Mouse (Mus musculus): ENCODE measurements around the gene Jun.

The Jun gene

GRCm38 (mm10) chr4:95052025-95052899 is at the start of gene Jun:
TSS of gene Jun (minus strand) at chr4:95052222.
- DNase-seq, result peak; percentile 94

GRCm38 (mm10) chr4:95101684-95102083 is 49.7 kb upstream of the Jun start:
- no peak for DNase-seq

GRCm38 (mm10) chr4:95100694-95101093 is 48.7 kb upstream of the Jun start:
- no peak for DNase-seq

- no peak for DNase-seq
Observed at GRCm38 (mm10) chr4:95099373-95099772, 47.4 kb upstream of the Jun start.

DNA sequence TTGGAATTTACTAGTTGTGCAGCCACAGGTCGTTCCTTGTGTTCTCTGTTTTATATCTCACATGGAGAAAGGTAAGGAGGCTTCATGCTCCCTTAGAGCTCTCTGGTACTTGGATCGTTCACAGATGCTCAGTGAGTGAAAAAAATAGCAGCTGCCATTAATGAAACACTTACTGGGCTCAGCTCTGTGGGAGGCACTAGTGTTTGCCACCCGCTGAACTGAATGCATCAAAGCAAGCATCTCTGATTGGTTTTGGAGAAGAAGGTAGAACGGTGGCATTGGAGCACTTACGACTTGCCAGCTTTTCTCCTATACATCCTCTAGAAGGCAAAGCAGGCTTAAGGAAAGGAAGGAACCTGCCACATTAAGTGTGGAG is 46.7 kb upstream of the Jun start:
- no peak for DNase-seq

GRCm38 (mm10) chr4:95097942-95098721 is 46.1 kb upstream of the Jun start:
- DNase-seq, result no peak

GRCm38 (mm10) chr4:95096731-95097130 is 44.7 kb upstream of the Jun start:
- DNase-seq, result no peak

GRCm38 (mm10) chr4:95095911-95096310 is 43.9 kb upstream of the Jun start:
- no peak for DNase-seq

GRCm38 (mm10) chr4:95095355-95095754 is 43.3 kb upstream of the Jun start:
- DNase-seq, result no peak

DNA sequence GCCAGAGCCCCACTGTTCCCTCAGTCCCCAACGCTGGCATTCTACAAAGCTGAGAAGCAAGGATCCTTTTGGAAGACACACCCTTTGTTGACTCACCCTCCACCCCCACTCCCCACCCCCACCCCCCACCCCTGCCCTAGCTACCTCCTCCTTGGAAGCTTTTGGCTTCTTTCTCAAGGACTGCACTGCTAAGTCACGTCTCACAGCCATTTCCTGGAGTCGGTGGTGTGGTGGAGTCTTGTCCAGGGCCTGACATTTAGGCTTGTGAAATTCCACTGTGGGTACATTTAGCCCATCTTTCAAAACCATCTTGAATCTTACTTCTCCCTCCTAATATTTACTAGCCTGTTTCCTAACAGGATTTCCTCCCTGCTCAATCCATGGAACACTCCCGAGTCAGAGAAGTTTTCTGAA is 42.7 kb upstream of the Jun start:
- DNase-seq, result no peak

- no peak for DNase-seq
Observed at GRCm38 (mm10) chr4:95093615-95094014, 41.6 kb upstream of the Jun start.

GRCm38 (mm10) chr4:95092516-95092915 is 40.5 kb upstream of the Jun start:
- DNase-seq, result no peak

GRCm38 (mm10) chr4:95091536-95091935 is 39.5 kb upstream of the Jun start:
- no peak for DNase-seq

DNA sequence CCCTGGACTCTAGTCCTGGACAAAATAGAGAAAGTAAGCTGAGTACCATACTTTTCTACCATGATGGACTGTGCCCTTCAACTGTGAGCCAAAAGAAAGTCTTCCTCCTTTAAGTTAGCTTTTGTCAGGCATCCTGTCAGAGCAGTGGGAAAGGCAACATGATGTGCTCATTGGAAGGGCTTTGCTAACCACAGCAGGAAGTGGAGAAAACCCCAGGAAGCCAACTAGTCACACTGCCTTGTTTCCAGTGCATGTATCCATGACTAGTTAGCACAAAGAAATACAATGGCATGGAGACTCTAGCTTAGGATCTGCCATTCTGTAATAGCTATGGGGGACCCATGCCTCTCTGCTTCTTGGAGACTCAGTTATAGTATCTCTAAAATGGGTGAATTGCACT is 37.9 kb upstream of the Jun start:
- DNase-seq, result no peak

DNA sequence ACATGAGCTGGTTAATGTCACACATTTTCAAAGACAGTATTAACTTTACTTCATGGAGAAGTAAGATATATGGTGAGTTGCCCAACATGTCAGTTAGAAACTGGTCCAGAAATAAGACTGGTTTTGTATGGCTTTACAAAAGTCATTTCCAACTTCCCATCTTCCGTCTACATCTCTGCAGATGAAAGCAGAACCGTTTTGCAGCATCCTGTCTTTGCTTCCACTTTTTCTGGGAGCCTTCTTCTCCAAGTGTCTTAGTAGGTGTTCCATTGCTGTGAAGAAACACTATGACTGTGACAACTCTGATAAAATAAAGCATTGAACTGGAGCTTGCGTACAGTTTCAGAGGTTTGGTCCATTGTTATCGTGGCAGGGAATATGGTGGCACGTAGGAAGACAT is 37.0 kb upstream of the Jun start:
- no peak for DNase-seq

GRCm38 (mm10) chr4:95083957-95084356 is 31.9 kb upstream of the Jun start:
- no peak for DNase-seq

DNA sequence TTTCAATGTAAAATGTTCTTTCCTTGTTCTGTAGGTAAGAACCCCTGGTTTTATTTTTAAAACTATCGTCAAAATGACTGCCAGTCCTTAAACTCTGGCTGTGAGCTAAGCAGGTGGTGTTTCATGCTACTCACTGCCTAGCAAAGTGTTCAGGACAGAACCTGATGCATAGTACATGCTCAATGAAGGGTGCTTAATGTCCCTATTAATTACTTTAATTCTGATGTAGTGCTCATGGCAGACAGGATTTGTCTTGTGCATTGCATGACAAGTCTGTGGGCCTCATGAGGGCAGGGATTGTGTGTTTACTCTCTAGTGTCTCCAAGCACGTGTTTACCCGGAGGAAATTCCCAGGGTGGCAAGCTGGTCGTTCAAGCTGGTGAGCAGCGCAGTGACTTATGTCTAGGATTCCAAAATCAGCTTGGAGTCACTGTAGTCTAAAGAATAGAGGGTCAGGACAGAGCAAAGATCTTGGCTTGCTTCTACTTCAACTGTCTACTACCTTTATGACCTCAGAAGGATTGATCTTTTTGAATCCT is 31.2 kb upstream of the Jun start:
- DNase-seq, result no peak

DNA sequence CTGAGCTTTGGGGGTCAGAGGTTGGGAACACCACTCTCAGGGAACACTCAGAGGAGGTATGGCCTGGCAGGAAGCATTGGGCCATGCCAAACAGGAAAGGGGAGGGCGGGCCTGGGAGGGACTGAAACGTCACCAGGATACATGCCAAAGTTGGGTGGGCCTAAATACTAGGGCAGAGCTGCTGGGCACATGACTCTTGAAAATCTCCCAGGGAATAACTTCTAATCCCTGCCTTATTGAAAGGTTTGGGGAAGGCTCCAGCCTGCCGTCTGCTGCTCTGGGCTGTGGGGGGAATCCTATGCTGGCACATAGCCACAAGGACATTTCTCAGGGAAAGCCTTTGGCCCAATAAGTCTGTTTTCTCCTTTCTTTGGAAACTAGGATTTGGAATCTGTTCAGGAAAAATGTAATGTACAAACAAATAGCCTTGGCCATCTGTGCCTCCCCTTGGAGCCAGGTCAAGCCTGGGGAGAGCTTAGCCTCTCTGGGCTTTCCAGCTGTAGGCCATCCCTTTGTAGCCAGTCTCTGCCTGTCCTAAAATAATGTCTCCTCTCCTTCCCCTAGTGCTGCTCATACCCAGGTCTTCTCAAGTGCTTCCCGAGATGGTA is 30.6 kb upstream of the Jun start:
- no peak for DNase-seq

DNA sequence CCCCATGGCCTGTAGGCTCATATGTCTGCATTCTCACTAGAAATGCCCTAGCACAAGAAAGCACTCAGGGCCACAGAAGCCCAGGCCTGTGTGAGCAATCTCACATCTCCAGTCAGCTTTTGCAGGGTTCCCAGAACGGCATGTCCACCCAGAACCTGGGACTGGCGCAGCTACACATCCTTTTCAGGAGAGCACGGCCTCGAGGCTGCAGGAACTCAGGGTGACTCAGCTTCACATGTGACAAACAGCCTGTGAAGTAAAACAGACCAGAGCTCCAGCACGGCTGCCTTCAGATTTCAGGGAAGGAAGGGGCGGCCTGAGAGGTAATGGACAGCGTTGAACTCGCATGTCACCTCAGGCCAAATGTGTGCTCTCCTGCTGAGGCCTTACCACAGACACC is 29.6 kb upstream of the Jun start:
- DNase-seq, result no peak

DNA sequence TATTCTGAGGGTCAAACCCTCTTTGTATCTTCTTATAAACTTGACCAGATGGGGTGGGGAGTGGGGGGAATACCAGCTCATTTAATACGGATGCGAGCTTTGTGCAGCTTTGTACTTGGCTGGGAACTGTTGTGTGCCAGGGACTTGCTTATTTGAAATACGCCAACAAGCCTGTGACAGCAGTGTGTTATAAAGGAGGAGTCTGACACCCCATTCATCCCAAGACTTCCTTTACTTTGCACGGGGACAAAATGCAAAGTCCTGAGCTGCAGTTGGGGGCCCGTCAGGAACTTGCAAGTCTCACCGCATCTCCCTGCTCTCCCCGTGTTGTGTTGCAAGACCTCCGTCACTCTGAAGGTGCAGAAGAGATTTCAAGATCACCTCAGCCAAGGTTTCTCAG is 26.6 kb upstream of the Jun start:
- no peak for DNase-seq

GRCm38 (mm10) chr4:95076279-95076678 is 24.3 kb upstream of the Jun start:
- DNase-seq, result no peak

GRCm38 (mm10) chr4:95075591-95076002 is 23.6 kb upstream of the Jun start:
- DNase-seq, result no peak

DNA sequence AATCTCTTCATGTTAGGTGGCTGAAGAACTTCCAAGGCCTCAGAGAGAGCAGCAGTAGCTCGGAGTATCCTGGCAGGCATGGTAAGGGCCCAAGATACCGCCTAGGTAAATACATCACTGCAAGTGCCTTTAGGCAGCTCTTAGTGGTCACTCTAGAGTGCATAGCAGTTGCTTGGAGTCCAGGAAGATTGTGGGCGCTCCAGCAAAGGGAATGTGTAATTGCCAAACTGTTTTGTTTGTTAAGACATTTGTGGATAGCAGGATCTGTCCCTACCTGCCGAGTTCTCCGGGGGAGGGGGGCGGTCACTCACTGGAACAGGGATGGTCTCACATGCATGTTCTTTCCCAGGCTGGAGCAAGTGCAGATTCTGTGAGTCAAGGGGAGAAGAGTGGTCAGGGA is 22.3 kb upstream of the Jun start:
- DNase-seq, result no peak

Data from liver (tissue).